Mouse (Mus musculus) 3T3-L1 (cell line): ENCODE results near the gene Mxd4.

Experiments used
- DNase-seq: peaks from one replicate; pipeline ENCODE4 v3.0.0-alpha.2; 2015; ENCODE audit warnings: low read depth, low spot score

Gene Mxd4

DNA sequence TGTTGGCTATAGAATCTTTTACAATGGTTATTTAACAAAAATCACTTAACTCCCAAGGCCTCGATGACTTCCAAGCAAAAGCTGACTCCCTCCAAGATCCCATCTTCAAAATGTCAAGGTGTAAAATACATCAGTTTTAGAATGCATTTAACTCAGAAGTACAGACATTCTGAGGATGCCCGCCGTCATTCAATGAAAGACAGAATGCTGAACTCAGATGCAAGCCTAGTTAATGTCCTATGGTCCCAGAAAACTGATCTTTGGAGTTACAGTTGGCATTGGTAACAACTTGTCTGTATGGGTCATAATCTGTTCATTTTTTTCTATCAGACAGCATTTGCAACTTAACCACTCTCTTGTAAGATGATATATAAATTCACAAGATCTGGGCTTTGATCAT is 17.6 kb downstream of the Mxd4 start:
- no peak for DNase-seq

DNA sequence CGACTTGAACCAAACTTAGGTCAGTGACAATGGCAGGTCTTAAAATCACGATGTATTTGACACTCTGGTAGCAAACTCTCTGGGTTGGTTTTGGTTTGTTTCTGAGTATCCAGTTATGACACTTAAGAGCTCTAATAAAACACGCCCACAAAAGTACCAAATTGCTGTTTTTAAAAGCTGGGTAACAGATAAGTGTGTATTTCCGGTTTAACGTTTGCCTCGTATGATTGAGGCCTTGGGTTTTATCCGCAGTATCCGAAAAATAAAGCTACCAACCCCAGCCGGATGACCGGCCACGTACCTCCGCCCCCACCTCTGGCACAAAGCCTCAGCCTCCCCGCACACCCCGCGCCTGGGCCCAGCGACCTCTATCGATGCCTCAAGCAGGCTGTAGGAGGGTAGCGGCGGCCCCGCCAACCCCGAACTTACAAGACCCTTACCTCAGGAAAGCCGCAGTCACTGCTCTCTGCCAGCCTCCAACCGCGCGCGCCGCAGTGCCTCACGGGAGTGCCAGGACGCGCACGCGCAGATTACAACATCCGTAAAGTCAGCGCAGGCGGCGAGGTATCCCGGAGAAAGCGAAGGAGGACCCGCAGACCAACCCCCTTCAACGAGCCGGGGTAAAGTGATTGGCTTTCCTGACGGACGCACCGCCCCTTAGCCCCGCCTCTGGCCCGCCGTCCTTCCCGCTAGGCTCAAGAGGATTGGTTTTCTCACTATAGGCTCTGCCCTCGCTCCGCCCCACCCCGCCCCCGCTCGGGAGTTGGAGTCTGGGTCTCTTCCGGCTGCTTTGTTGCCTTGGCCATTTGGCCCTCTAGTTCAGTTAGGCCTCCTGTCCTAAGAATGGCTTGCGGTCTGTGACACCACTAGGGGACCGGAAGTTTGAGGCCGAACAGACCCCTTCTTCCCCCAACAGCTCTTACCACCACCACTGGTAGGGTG is 18.3 kb downstream of the Mxd4 start, which contains the start of the genes Poln and Haus3:
Gene Poln (minus strand): TSS at position 499 of the 942 bp plus-strand sequence.
Gene Haus3 (minus strand): TSS at position 578 of the 942 bp plus-strand sequence.
- DNase-seq, result peak; percentile 99

DNA sequence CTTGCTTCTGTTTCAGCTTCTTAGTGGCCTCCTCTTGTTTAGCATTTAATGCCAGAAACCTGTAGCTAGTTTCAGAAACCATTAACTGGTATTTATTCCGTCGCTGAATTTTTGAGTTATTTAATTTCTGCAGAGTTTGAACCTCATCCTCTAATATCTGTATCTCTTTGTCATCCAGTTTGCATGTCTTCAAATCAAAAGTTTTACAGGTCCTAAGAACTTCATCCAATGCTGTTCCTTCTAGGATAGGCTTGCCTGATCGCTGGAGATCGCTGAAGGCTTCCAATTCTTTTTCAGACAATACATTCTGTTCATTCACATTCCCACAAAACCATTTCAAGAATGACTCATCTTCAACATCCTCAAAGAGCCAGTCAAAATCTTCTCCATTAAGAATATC is 19.7 kb downstream of the Mxd4 start:
- peak; percentile 34 for DNase-seq

DNA sequence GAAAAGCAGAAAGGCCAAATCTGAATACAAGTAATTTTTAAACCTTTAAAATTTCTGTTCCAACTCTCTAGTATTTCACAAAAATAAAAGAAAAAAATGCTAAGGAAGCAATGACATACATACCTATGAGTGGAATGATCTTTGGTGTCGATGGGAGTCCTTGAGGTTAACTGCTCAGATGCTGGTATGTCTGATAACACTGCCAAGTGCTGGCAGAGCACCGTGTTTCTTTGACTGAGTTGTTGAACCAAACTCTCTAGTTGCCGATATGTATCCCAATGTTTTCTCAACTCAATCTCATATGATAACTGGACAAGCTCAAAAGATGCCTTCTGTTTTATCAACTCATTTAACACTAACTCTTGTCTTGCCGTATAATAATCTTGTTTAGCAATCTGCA is 21.7 kb downstream of the Mxd4 start:
- no peak for DNase-seq

DNA sequence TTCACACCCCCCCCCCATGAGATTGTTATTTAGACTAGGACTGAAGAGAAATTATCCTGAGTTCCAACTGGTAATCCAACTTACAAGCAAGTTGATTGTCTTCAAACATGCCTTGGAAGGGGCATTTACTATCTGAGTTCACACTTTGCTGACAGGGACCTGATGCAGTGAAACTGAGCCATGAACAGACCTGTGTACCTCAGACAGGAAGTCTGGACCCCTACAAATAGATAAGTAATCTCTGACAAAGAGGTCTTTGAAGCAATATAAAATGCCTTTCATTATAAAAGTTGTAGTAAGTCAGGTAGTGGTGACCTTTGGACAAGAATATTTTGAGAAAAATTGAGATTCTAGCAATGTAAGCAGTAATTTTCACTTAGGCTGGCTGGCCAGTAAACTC is 39.0 kb downstream of the Mxd4 start:
- no peak for DNase-seq

DNA sequence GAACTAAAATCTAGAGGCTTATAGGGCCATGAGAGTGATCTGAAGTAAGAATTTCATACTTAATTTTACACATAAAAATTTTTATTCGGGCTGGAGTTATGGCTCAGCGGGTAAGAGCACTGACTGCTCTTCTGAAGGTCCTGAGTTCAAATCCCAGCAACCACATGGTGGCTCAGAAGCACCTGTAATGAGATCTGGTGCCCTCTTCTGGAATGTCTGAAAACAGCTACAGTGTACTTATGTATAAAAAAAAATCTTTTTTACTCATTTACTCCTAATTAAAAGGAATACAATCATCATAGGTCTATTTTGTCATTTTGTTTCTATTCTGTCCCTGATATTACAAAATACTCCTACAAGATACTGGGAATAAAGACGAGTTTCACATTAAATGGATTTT is 40.0 kb downstream of the Mxd4 start:
- DNase-seq, result peak; percentile 21

DNA sequence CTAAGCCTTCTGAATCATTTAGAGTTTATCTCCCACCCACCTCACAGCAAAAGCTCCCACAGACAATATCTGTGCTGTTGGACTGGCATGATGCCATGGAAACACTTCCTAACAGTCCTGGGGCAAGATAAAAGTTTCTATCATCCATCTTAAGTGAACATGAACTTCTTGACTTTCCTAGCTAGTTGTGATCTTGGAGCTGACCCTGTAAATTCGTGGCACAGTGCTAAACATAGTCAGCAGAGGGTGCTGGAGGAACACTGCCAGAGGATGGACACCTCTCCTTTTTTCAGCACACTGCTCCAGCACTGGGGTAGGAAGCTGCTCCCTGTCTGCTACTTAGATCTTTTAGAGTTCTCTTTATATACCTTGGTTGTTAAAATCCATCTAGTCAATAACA is 47.8 kb downstream of the Mxd4 start:
- DNase-seq, result peak; percentile 51

DNA sequence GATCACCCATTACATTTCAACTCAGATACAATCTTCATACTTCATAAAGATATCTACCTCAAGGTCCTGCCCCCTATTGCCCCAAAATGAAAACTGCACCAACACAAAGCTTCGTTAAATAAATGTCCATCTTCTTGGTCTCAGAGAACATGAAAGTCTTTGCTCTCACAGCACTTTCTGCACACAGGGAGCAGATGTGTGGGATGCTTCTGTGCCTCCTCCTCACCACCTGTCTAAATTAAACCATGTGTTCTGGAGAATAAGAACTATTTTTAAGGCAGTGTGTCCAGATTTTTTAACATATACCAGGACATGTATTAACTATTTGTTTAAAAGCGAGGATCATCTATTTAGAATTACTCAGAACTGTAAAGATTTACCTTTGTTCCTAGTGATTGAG is 54.8 kb downstream of the Mxd4 start:
- DNase-seq, result no peak

DNA sequence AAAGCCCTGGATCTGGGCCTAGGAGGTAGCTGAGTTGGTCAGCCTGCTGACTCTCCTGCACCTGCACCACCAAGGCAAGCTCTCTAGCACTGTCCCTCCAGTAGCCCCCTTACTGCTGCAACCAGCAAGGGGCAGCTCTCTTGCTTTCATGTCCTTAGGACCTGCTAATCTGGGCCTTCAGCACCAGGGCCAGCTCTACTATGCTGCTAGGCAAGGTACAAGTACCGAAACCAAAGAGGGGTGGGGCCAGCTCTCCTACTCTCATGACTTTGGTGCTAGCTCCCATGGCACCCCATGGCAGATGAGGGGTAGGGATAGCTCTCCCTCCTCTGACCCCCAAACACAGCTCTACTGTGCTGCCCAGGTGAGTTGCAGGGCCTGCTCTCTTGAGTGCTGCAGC is 63.4 kb downstream of the Mxd4 start:
- DNase-seq, result peak; percentile 9
